Mouse (Mus musculus): ENCODE measurements around the gene Abhd6. TPM values are rescaled to one million over a fixed set of nuclear protein-coding genes. Genes with fewer than 3 reads are reported as not detected.

Abhd6 gene
- total RNA-seq (2021): 10 to 100 TPM; 41.7 to 42.6 TPM
- long read RNA-seq, transcript Abhd6-202 (9 exons, 2,226 nt): major isoform, 46 of 96 reads
- long read RNA-seq, transcript Abhd6-203 (8 exons, 1,958 nt): minor isoform, 6 of 96 reads
- long read RNA-seq, partial matches to known transcripts: 0 of 96 reads
- long read RNA-seq, other reads (novel, unspliced or antisense): 41 of 96 reads

DNA sequence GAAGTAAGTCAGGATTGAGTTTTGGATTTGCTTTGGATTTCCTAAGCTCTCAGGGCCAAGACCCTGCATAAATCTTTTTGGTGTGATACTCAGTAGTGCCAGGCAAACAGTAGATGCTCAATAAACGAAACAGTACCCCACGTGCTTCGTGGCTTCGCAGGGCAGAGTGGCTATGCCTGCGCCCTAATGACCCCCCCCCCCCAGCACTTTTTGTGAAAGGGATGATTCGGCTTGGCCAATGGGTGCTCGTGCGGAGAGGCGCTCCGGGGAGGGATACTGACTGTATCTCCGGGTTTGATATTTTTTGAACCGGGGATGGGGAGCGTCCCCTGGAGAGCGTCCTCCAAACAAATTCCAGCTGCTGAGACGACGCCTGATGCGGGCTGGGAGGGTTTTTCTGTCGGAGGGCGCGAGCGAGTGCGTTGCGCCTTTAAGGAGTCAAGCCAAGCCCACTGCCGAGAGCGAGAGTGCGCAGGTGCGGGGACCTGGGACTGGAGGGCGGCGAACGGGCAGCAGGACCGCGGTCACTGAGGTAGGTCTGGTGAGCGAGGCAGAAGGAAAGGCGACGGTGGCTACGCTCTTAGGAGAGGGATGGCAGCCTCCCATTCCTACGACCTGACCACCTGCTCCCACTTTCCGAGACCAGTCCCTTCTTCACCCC, at the start of gene Abhd6:
TSS of gene Abhd6 (plus strand) at position 471 of the 661 bp plus-strand sequence.
- peak; percentile 84 to 87 for DNase-seq (ENCODE audit: low spot score in 2 of 2)

DNA sequence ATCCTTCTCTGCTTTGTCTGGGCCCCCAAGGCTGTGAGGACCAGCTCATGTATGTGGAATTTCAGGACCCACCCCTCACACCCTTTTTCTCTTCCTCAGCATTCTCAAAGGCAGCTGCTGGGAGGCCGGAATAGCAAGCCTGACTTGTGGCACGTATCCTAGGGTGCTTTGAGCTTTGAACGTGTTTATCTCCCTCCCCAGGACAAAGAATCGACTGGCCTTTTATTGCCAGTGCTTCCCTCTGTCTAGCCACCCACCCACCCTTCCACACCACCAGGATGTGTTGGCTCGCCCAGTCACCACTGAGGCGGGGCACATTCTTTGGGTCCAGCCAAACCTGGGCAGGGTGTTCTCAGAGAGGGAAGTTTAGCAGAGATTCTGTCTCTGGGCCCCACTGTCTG, 48.6 kb upstream of the Abhd6 start:
- DNase-seq (ENCODE audit: low spot score in 2 of 2): no peak

DNA sequence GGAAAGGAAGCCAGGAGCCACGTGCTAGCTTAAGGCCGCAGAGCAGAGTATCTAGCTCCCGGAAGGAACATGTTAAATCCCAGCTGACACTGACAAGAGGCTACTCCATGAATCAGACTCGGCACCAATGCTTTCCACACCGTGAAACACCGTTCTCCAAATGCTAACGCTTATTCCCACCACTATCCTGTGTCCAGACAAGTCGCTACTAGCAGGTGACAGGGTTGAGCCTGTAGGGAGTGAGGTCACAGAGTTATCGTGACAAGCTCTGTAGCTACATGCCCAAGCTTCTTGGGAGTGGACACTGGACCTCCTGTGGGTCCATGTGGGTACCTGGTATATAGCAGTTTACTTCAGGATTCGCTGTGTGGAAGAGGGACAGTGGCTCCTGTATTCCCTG, 46.3 kb upstream of the Abhd6 start:
- no peak for DNase-seq (ENCODE audit: low spot score in 2 of 2)

DNA sequence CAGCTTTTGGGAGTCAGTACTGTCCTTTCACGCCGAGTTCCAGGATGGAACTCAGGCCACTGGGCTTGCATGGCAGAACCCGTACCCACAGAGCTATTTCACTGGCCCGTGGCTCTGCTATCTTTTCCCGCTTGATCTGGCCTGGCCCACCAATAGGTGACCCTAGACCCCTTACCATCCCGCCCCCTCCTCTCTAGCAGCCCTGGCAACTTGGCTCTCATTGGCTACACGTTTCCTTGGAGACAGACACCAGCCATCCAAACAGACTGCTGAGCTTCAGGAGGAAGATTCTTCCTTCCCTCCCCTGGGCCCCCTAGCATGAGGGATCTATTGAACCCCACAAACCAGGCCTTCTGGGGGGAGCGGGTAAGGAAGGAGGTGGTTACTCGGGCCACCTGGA, 45.7 kb upstream of the Abhd6 start, which contains the start of gene Gm45521:
TSS of gene Gm45521 (plus strand) at position 240 of the 400 bp plus-strand sequence.
- DNase-seq (ENCODE audit: low spot score in 2 of 2): no peak

DNA sequence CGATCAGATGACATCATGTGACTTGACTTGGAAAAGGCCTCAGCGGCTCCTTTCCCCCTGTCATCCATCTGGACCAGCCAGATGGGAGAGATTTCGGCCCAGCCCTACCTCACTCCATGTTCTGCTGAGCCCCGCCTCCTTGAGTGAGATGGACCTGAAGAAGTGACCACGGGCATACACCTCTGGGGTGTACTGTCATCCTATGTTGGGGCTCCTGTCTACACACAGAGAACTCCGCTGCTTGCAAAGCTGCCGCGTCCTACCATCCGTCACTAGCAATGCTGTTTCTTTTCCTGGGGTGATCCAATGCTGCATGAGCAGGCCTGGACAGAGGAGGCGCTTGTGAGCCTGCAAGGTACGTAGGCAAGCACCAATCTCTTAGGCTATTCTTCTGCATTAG, 42.1 kb upstream of the Abhd6 start:
- peak; percentile 56 to 65 for DNase-seq (ENCODE audit: low spot score in 2 of 2)

DNA sequence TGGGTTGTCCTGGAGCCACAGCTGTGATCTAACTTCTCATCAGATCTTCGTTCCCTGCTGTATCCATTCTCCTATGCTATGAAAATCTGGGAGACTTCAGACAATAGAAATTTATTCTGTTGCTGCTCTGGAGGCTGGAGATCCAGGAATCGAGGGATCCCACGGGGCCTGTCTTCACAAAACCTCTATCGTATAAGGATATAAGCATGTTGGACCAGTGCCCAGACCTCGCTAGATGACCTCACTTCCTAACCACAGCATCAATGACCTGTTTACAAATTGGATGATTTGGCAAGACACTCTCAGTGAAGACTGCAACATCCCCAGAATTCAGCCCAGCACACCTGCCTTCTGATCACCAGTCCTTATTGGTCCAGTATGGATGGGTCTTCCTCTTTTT, 41.0 kb upstream of the Abhd6 start:
- no peak for DNase-seq (ENCODE audit: low spot score in 2 of 2)

DNA sequence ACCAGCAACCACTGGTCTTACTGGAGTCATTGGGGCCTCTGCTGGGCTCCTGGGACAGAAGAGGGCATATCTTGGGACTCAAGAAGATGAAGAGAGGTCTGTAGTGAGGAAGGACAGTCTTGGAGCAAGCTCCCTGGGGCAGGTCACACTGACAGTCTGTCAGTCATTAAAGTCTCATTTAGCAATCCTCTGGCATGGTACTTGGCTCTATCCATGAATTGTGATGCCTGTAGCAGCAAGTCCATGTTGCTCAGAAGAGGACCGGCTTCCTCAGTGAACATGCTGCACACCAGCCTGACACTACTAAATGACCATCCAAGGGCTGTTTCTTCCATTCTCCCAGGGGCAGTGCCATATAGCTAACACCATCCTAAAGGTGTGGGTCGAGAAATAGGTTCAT, 40.1 kb upstream of the Abhd6 start:
- DNase-seq (ENCODE audit: low spot score in 2 of 2): no peak

DNA sequence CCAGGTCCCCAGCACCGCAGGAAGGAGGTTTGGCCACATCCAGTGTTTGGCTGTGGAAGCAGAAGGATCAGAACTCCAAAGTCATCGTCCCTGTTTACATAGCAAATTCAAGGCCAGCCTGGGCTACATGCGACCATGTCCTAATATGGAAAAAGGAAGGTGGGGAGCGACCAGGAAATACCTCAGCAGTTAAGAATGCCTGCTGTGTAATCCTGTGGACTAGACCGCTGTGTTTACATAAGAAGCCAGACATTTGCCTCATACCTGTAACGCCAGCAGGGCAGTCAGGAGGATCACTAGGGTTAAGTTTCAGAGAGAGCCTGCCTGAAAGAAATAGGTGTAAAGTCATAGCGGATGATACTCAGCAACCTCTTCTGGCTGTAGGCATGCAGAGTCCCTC, 39.5 kb upstream of the Abhd6 start:
- no peak for DNase-seq (ENCODE audit: low spot score in 2 of 2)

DNA sequence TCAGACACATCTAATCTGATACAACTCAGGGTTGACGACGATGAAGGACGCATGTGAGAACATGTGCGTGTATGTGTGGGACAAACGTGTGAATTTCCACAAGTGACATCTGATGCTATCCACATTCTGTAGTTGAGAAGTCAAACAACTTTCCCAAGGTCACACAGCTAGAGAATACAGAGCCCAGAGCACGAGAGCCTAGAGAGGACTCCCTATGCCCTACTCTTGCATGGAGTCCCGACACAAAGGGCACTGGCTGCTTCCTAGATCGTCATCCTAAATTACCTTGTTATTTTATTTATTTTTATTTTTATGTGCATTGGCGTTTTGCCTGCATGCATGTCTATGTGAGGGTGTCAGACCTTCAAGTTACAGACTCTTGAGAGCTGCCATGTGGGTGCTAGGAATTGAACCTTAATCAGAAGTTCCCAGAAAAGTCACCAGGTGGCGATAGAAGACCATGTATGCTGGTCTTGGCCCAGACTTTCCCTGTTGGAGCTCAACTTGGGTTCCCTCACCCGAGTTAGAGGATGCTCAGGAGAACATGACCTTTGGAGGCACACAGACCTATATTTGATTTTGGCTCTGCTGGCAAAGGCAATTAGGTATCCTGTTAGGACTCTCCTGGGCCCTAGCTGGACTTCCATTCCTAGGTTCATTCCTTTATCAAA, 38.3 kb upstream of the Abhd6 start:
- peak; percentile 74 to 83 for DNase-seq (ENCODE audit: low spot score in 2 of 2)

DNA sequence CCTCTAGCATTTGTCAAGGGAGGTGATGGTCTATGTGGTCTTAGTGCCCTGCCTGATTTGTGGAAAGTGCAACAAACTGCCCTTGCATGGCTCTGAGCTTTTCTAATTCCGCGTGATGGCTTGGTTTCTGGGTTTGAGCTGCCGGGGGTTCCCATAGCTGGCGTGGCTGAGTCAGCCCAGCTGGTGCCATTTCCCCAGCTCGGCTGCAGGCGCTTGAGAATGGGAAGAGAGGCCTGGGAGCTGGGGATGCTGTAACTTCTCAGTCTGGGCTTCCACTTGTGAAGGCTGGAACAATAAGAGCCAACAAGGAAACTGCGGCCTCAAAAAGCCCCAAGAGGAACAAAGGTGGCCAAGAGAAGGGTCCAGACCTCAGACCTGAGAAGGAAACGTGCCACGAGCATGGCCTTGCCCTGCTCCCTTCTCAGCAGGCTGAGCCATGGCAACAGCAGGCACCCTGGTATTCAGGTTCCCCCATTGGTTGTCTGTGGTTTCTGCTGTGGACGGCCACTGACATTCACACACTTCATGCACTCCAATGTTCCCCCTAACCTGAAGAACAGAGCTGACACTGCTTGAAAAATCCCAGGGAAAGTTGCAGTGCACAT, 30.7 kb upstream of the Abhd6 start:
- peak in 1 of 2 experiments; percentile 35 for DNase-seq (ENCODE audit: low spot score in 2 of 2)

DNA sequence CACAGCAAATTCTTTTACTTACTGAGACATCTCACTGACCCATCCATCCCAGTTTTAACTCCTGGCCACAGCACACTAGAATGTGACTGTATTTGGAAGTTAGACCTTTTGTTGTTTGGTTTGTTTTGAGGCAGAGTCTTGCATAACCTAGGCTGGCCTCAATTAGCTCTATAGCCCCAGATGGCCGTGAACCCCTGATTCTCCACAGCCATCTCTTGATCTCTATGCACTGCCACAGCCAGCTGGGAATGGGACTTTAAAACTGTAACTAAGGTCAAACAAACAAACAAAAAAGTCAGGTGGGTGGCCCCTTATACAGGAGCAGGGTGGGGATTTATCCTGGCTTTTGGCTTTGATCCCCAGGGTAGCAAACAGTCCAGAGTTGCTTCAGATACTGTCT, 28.1 kb upstream of the Abhd6 start:
- DNase-seq (ENCODE audit: low spot score in 2 of 2): no peak

DNA sequence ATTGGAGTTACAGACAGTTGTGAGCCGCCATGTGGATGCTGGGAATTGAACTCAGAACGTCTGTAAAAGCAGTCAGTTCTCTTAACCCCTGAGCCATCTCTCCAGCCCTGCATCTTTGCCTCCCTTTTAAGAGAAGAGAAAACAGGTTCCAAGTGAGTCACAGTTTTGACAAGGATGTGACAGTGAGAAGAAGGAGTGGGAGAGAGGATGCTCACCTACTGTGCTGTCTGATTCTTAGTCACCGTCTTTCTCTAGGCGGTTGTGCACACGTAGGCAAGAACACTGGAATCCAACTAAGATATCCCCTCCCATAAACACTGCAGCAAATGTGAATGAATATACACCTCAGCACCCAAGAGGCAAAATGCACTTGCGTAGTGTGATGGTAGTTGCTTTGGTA, 27.5 kb upstream of the Abhd6 start:
- DNase-seq (ENCODE audit: low spot score in 2 of 2): no peak

DNA sequence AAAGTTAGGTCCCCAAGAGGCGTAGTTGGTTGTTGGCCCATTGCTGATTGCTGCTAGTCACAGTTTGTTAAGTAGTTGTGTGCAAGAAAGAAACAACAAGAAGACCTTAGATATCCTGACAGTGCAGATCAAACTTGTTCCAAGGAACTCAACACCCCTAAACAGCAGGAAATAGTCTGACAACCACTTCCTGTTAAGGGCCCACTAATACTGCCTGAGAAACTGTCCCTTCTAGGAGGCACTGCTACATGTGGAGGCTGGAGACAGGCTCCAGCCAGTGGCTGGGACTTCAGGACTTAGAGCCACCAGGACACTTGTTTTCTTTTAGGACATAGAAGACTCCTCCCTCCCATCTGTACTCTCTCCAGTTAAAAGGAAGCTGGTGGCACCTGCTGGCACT, 25.2 kb upstream of the Abhd6 start:
- no peak for DNase-seq (ENCODE audit: low spot score in 2 of 2)

DNA sequence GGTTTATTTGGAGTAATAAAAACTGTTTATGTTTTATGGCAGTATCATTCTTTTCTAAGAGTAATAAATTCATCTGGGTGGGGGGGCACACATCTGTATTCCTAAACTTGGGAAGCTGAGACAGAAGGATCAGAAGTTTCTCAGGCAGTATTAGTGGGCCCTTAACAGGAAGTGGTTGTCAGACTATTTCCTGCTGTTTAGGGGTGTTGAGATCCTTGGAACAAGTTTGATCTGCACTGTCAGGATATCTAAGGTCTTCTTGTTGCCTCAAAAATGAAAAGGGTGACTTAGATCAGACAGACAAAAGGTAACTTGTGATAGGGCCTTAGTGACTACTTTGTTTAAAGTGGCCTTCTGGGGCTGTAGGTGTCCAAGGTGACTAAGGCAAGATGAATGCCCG, 24.5 kb upstream of the Abhd6 start:
- no peak for DNase-seq (ENCODE audit: low spot score in 2 of 2)

DNA sequence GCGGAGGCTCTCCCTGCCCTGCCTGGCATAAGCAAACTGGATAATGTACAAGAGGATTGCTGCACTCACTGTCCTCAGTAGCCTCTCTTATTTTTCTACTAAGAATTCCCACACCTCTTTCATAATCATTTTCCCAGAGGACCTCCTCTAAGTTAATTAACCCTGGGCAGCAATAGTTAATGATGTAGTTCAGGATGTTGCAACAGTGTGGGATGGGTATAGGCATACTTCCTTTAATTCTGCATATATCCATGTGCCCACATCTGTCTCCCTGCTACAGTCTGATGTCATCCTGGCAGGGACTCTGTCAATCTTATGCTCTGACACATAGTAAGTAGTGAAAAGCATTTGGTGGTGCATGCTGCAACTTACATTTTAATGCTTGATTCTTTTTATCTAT, 21.5 kb upstream of the Abhd6 start:
- no peak for DNase-seq (ENCODE audit: low spot score in 2 of 2)

DNA sequence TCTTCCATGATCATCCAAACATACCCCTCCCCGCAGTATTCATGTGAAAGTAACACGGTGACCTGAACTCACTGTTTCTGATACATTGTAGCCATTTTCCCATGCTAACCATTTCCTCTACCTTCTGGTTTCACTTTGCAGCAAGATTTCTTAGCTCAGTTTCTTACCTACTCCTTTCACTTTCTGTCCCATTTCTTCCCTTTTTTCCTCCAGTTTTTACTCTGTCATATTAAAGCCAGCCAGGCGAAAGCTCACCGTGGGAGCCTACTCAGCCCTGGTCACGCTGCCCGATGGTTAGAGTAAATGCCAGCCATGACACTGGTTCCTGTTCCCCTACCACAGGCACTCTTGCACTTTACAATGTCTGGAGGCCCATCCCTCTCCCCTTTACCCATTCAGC, 15.8 kb upstream of the Abhd6 start:
- DNase-seq (ENCODE audit: low spot score in 2 of 2): no peak

DNA sequence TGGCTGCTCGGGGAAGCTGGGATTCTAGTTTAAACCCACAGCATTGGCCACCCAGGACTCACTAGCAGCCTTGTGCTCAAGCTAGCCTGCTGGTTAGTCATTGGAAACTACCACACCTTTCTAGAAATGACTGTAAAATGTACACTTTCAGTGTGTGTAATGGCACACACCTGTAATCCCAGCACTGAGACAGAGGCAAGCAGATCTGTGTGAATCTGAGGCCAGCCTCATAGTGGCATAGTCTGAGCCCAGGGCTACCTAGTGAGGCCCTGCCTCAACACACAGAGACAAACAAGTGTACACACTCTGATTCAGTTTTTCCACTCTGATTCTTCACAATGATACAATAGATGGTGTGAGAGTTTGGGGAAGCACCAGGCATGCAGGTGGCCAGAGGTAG, 13.3 kb upstream of the Abhd6 start:
- no peak for DNase-seq (ENCODE audit: low spot score in 2 of 2)

DNA sequence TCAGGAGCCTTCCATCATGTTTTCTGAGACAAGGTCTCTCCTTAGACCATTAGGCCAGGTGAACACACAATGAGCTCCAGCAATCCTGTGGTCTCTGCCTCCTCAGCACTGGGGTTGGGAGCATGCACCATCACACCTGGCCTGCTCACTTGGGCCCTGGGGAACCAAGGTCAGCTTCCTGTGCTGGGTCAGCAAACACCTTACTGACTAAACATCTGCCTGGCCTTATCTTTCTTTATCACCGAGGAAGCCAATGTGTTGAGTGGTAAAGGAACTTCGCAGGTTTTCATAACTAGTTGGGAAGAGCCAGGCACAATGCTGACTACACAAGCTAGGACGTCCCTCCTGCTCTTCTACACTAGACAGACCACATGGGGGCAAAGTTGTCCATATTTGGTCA, 12.7 kb upstream of the Abhd6 start:
- no peak for DNase-seq (ENCODE audit: low spot score in 2 of 2)

DNA sequence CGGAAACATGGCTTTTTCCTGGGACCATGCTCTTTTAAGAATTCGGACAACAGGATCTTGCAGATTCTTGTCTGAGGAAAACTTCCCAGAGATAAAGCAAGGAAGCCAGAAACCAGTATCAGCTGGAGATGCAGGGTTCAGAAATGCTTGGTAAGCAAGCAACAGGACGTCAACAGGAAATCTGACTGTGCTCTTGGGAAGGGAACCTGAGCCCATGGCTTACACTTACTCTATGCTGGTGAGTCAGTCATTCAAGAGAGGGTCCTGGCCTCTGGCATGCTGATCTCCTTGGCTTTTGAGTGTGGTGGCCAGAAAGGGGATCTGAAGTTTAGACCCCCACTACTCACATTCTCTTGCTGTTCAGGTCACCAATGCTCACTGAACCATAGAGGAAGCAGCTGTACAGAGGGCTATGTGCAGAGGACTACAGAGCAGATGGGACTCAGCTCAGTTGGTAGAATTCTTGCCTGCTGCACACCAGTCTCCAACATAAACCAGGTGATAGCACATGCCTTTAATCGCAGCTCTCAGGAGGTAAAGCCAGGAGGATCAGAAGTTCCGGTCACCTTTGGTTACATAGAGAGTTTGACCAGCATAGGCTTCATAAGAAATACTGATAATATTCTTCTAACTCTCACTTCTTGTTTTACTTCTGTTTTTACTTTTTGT, 11.5 kb upstream of the Abhd6 start:
- no peak for DNase-seq (ENCODE audit: low spot score in 2 of 2)

DNA sequence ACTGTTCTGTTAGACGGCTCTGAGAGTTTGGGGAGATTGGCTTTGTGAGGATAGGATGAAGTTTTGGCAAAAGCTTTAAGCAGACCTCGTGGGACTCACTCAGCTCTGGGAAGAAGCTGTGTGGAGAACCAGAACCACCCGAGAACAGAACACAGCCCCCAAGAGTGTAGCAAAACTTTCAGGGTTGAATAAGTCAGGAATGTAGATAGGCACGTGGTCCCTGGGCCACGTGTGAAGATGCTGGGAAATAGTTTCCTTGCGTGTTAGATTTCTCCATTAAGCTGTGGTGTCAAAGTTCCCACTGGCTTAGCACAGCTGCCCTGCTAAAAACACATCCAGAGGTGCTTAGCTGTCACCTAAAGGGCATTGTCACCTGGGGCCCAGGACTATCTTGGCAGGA, 10.5 kb upstream of the Abhd6 start:
- no peak for DNase-seq (ENCODE audit: low spot score in 2 of 2)

DNA sequence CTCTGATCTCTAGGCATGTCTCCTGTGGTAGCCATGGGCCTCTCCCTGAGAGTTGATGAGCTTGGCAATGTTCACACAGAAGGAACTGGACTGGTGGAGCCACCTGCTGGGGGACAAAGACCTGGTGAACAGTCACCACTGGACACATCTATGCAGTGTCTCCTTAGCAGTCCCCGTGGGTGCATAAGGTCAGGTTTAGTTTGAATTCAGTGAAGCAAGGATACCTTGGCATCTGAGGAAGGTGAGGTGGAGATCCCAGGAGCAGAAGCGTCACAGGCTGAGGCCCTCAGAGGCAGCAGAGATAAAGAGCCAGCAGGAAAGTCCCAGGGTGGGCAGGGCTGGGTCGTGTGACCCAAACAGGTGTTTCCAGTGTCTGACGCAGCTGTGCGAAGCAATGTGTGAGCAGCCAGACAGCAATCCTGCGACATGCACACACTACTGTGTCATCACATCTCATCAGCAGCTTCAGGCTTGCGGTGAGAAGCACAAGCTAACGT, 8.4 kb upstream of the Abhd6 start, which contains the start of gene Dnase1l3:
TSS of gene Dnase1l3 (minus strand) at position 303 of the 497 bp plus-strand sequence.
- DNase-seq (ENCODE audit: low spot score in 2 of 2): peak; percentile 40 to 47

Data from layer of hippocampus, postnatal 10 days (tissue).